Mouse (Mus musculus) midbrain, embryonic 16.5 days (tissue): ENCODE measurements around the gene Pou2f1. TPM values are rescaled to one million over a fixed set of nuclear protein-coding genes. Genes with fewer than 3 reads are reported as not detected.
"Not testable (repeated sequence)": the region's sequence is repeated elsewhere in the genome, so short reads cannot be mapped to it uniquely, and the experiment has no call there.

ENCODE experiments used
- ATAC-seq: fragments of 200-750 bp; cut with Nextera tagmentation; 2 replicates; pipeline ENCODE4 v1.8.0; 2017; ENCODE audit warnings: moderate TSS enrichment
- H3K27ac ChIP-seq: fragments of 300-500 bp; sonication (generic); 2 replicates; pipeline ENCODE4 v1.5.1; 2014; ENCODE audit warnings: mild to moderate bottlenecking, low read length, mixed read lengths
- H3K27me3 ChIP-seq: fragments of 300-500 bp; sonication (generic); 2 replicates; pipeline ENCODE4 v1.6.1; 2014; ENCODE audit warnings: low read depth, low read length, mixed read lengths; ENCODE audit not compliant: control insufficient read depth, insufficient read depth
- H3K36me3 ChIP-seq: fragments of 300-500 bp; sonication (generic); 2 replicates; pipeline ENCODE4 v1.6.1; 2014; ENCODE audit warnings: mild to moderate bottlenecking, low read length, moderate library complexity, mixed read lengths; ENCODE audit not compliant: control insufficient read depth, insufficient read depth
- H3K4me1 ChIP-seq: fragments of 300-500 bp; sonication (generic); 2 replicates; pipeline ENCODE4 v1.6.1; 2014; ENCODE audit warnings: mild to moderate bottlenecking, low read length, mixed read lengths; ENCODE audit not compliant: control insufficient read depth, insufficient read depth
- H3K4me2 ChIP-seq: fragments of 300-500 bp; sonication (generic); 2 replicates; pipeline ENCODE4 v1.6.1; 2014; ENCODE audit warnings: mild to moderate bottlenecking, low read length, mixed read lengths
- H3K4me3 ChIP-seq: fragments of 300-500 bp; sonication (generic); 2 replicates; pipeline ENCODE4 v1.5.1; 2014; ENCODE audit warnings: low read depth, mild to moderate bottlenecking, low read length, moderate library complexity, mixed read lengths
- H3K9ac ChIP-seq: fragments of 300-500 bp; sonication (generic); 2 replicates; pipeline ENCODE4 v1.6.1; 2014; ENCODE audit warnings: low read depth, low read length, mixed read lengths
- H3K9me3 ChIP-seq: fragments of 300-500 bp; sonication (generic); replicated peaks from 2 replicates; pipeline ENCODE4 v1.6.1; 2014; ENCODE audit warnings: mild to moderate bottlenecking, low read length, mixed read lengths; ENCODE audit not compliant: control insufficient read depth, poor library complexity, severe bottlenecking
- WGBS: fragments of 180-500 bp; shearing (Covaris S2); extraction: QIAGEN DNeasy Blood & Tissue Kit; methylation state at CpG from one replicate; pipeline ENCODE4 v1.1.7; 2014; 5-methylcytosine and 5-hydroxymethylcytosine counted together
- polyA plus RNA-seq: library from polyadenylated mRNA; unstranded; fragments of >200 nt; fragmentation: Nextera tagmentation; extraction: Ambion mirVana; gene quantifications from 2 replicates; pipeline ENCODE4 v1.2.1, GENCODE M21; 2015

The Pou2f1 gene
- polyA plus RNA-seq, 1 experiment from 2014 or later: 26.5 TPM

DNA sequence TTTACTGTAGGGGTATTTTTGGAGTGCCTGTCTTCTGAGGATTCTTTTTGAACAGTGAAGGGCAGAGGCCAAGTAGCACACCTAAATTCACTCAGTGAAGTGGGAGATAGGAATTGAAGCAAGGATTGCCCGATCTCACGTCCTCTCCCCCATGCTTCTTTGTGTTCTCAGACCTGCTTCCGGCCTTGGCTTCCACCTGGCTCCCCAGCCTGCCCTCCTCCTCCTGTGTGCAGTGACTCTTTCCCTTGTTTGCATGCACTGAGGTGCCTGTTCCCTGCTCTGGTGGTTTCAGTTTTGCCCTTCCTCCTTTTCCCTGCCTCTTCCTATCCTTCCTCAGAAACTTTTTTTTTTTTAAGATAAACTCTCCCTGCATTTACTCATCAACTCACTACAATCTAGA is 4.5 kb upstream of the Pou2f1 start:
- H3K27me3 ChIP-seq: no peaks in the 10 kb centered on the region
- no peak overlapping the region for H3K4me3 ChIP-seq
- H3K27ac ChIP-seq: no peak overlapping the region
- no peak overlapping the region for H3K4me2 ChIP-seq
- H3K9ac ChIP-seq: no peak overlapping the region
- H3K4me1 ChIP-seq: no peaks in the 10 kb centered on the region
- H3K9me3 ChIP-seq: no peaks in the 10 kb centered on the region
- ATAC-seq: no peak
- no peaks in the 10 kb centered on the region for H3K36me3 ChIP-seq
- WGBS: 69% methylated on average over 3 of the region's 3 CpGs

- Histone ChIP-seq H3K36me3 (no peaks in the 10 kb centered on the region), H3K4me3 (peak overlapping the region; percentile 97), H3K4me2 (peak overlapping the region; percentile 55), H3K9ac (peak overlapping the region; percentile 68), H3K27me3 (no peaks in the 10 kb centered on the region), H3K9me3 (no peaks in the 10 kb centered on the region), H3K27ac (peak overlapping the region; percentile 77), H3K4me1 (peaks cover 19% of the 10 kb centered on the region)
- peak; percentile 87 for ATAC-seq
- WGBS: under 1% methylated on average over 60 of the region's 61 CpGs
These were observed 924 bp upstream of the Pou2f1 start for GRCm38 (mm10) chr1:166003181-166004022.

DNA sequence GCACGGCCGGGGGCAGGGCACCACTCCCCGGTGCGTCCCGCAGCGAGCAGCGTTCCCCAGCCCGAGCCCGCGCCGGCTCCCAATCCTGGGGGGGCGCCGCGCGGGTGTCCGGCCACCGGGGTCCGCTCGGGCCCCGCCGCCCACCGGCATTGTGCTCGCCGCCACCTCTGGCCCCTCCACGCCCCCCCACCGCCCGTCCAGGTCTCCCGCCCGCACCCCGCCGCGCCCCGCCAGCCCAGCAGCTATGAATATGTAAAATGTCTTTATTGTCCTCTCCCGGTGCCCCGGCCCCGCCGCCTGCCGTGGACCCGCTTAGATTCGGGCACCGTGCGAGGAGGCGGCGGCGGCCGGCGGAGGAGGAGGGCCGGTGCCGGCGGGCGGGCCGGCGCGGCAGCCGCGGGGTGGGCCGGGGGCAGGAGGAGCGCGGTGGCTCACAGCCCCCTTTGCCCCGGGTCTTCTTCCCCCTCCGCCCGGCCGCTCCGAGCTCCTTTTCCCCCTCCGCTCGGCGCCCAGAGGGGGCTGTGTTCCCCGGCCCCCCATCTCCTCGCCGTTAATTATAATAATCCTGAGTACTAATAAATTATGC is 481 bp downstream of the Pou2f1 start:
- Histone ChIP-seq H3K36me3 (no peaks in the 10 kb centered on the region), H3K4me1 (peaks cover 19% of the 10 kb centered on the region), H3K9ac (peak overlapping the region; percentile 98), H3K27me3 (no peaks in the 10 kb centered on the region), H3K4me3 (peak overlapping the region; percentile 97), H3K27ac (peak overlapping the region; percentile 97), H3K9me3 (no peaks in the 10 kb centered on the region), H3K4me2 (peak overlapping the region; percentile 67)
- ATAC-seq: peak; percentile 30
- under 1% methylated on average over 49 of the region's 70 CpGs for WGBS

- H3K9ac ChIP-seq: peak overlapping the region; percentile 98
- no peaks in the 10 kb centered on the region for H3K27me3 ChIP-seq
- H3K36me3 ChIP-seq: no peaks in the 10 kb centered on the region
- peak overlapping the region; percentile 97 for H3K4me3 ChIP-seq
- H3K27ac ChIP-seq: peak overlapping the region; percentile 97
- H3K4me1 ChIP-seq: peaks cover 19% of the 10 kb centered on the region
- 0% methylated on average over 42 of the region's 48 CpGs for WGBS
- H3K9me3 ChIP-seq: no peaks in the 10 kb centered on the region
- peak overlapping the region; percentile 67 for H3K4me2 ChIP-seq
- peak; percentile 18 for ATAC-seq
These were observed 1.2 kb downstream of the Pou2f1 start for GRCm38 (mm10) chr1:166001121-166001903.

DNA sequence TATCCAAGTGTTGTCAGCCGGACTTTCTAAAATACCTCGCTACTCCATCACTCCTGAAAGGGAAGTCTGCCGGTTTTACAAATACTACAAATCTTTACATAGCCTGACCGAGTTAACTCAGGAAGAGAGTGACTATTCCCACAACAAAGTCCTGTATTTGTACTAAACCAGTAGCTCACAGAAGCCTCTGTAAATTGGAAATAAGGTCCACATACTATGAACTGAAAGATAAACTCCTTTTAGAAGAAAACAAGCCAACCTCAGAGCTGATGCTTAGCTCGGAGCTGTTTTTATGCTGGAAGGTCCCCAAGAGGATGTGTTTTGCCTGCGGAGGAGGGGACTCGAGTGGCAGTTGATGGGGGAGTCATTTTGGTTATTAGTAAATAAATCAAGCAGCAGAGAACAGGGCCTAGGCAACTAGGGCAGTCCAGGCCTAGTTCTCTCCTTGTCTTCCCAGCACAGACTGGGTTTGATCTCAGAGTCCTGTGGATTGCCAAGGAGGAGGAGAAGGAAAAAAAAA is 1.8 kb downstream of the Pou2f1 start:
- peak overlapping the region; percentile 97 for H3K4me3 ChIP-seq
- 5% methylated on average over 7 of the region's 7 CpGs for WGBS
- H3K4me2 ChIP-seq: peak overlapping the region; percentile 67
- H3K4me1 ChIP-seq: peaks cover 19% of the 10 kb centered on the region
- ATAC-seq: 0 out of 2 replicates have a peak, but pooled peaks have one; percentile 0
- H3K27ac ChIP-seq: peak overlapping the region; percentile 97
- no peaks in the 10 kb centered on the region for H3K27me3 ChIP-seq
- H3K9ac ChIP-seq: peak overlapping the region; percentile 98
- no peaks in the 10 kb centered on the region for H3K36me3 ChIP-seq
- H3K9me3 ChIP-seq: no peaks in the 10 kb centered on the region

- H3K4me3 ChIP-seq: no peak overlapping the region
- H3K9ac ChIP-seq: no peak overlapping the region
- H3K27me3 ChIP-seq: no peaks in the 10 kb centered on the region
- no peaks in the 10 kb centered on the region for H3K36me3 ChIP-seq
- H3K4me2 ChIP-seq: 0 out of 2 replicates have a peak overlapping the region, but pooled peaks have one; percentile 4
- H3K9me3 ChIP-seq: no peaks in the 10 kb centered on the region
- H3K27ac ChIP-seq: no peak overlapping the region
- WGBS: 74% methylated on average over 1 of the region's 1 CpGs
- peaks cover 19% of the 10 kb centered on the region for H3K4me1 ChIP-seq
- ATAC-seq: no peak
These were observed 2.8 kb downstream of the Pou2f1 start for GRCm38 (mm10) chr1:165999709-166000108.

GRCm38 (mm10) chr1:165995661-165996055 is 6.8 kb downstream of the Pou2f1 start:
- Histone ChIP-seq H3K4me2 (no peak overlapping the region), H3K27ac (no peak overlapping the region), H3K36me3 (no peaks in the 10 kb centered on the region), H3K27me3 (no peaks in the 10 kb centered on the region), H3K9ac (no peak overlapping the region), H3K9me3 (no peaks in the 10 kb centered on the region), H3K4me1 (peaks cover 19% of the 10 kb centered on the region), H3K4me3 (no peak overlapping the region)
- WGBS: 95% methylated on average over 7 of the region's 7 CpGs
- ATAC-seq: no peak

- H3K27ac ChIP-seq, H3K9me3 ChIP-seq, H3K9ac ChIP-seq, H3K4me3 ChIP-seq, H3K4me2 ChIP-seq, ATAC-seq, H3K27me3 ChIP-seq, H3K36me3 ChIP-seq: not testable (repeated sequence)
- WGBS: 90% methylated on average over 6 of the region's 7 CpGs
- H3K4me1 ChIP-seq: peaks cover 14% of the 10 kb centered on the region
These were observed 7.3 kb downstream of the Pou2f1 start for GRCm38 (mm10) chr1:165995011-165995660.
